Mouse (Mus musculus) liver, embryonic 13.5 days (tissue): ENCODE results near the gene Teddm3. TPM values are rescaled to one million over a fixed set of nuclear protein-coding genes. Genes with fewer than 3 reads are reported as not detected.
"Not testable (repeated sequence)": the region's sequence is repeated elsewhere in the genome, so short reads cannot be mapped to it uniquely, and the experiment has no call there.

Experiments used
- ATAC-seq: fragments of 200-750 bp; cut with Nextera tagmentation; 2 replicates; pipeline ENCODE4 v1.8.0; 2017; ENCODE audit warnings: low read depth, mild to moderate bottlenecking, moderate number of reproducible peaks, moderate library complexity
- DNase-seq: peaks from one replicate; pipeline ENCODE4 v3.0.0; 2022
- H3K27ac ChIP-seq: fragments of 300-500 bp; sonication (generic); 2 replicates; pipeline ENCODE4 v1.5.1; 2015; ENCODE audit warnings: moderate library complexity, mild to moderate bottlenecking, inconsistent platforms
- H3K27me3 ChIP-seq: fragments of 300-500 bp; sonication (generic); 2 replicates; pipeline ENCODE4 v1.6.1; 2015; ENCODE audit warnings: mild to moderate bottlenecking, inconsistent platforms
- H3K36me3 ChIP-seq: fragments of 300-500 bp; sonication (generic); 2 replicates; pipeline ENCODE4 v1.6.1; 2015; ENCODE audit warnings: mild to moderate bottlenecking, inconsistent platforms
- H3K4me1 ChIP-seq: fragments of 300-500 bp; sonication (generic); replicated peaks from 2 replicates; pipeline ENCODE4 v1.6.1; 2015; ENCODE audit warnings: inconsistent platforms
- H3K4me2 ChIP-seq: fragments of 300-500 bp; sonication (generic); 2 replicates; pipeline ENCODE4 v1.6.1; 2015; ENCODE audit warnings: inconsistent platforms, mild to moderate bottlenecking, moderate library complexity
- H3K4me3 ChIP-seq: fragments of 300-500 bp; sonication (generic); replicated peaks from 2 replicates; pipeline ENCODE4 v1.5.1; 2015; ENCODE audit warnings: mild to moderate bottlenecking, inconsistent platforms
- H3K9ac ChIP-seq: fragments of 300-500 bp; sonication (generic); 2 replicates; pipeline ENCODE4 v1.6.1; 2015; ENCODE audit warnings: mild to moderate bottlenecking, inconsistent platforms
- H3K9me3 ChIP-seq: fragments of 300-500 bp; sonication (generic); replicated peaks from 2 replicates; pipeline ENCODE4 v1.6.1; 2016; ENCODE audit warnings: inconsistent platforms
- WGBS: fragments of 180-500 bp; shearing (Covaris S2); methylation state at CpG from one replicate; pipeline ENCODE4 v1.1.7; 2015; ENCODE audit not compliant: insufficient replicate concordance; 5-methylcytosine and 5-hydroxymethylcytosine counted together
- polyA plus RNA-seq: library from polyadenylated mRNA; unstranded; fragments of >200 nt; fragmentation: Nextera tagmentation; extraction: Ambion mirVana; gene quantifications from 2 replicates; pipeline ENCODE4 v1.2.1, GENCODE M21; 2015

Gene Teddm3
- polyA plus RNA-seq, 1 experiment from 2014 or later = not detected

DNA sequence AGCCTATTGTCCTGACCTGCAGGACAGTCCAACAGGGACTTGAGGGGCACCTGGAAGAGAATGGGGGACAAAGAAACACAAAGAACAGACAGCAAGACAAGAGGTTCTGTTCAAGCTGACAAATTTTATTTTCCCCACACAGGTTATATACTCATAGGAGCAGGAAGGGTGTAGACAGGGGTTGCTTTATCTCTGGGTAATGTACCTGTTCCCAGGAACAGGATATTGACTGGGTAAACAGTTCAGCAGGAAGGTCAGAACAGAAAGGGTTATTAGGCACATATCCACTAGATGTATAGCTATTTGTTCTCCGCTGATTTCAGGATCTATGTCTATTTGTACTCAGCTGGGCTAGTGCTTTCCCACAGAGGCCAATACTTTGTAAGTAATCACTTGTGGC lies 5.3 kb downstream of the Teddm3 start:
- H3K9ac ChIP-seq, H3K4me2 ChIP-seq, H3K4me3 ChIP-seq, H3K36me3 ChIP-seq, DNase-seq, H3K27me3 ChIP-seq, ATAC-seq, H3K4me1 ChIP-seq, H3K9me3 ChIP-seq, H3K27ac ChIP-seq: not testable (repeated sequence)
- WGBS = 56% methylated on average over 1 of the region's 1 CpGs

DNA sequence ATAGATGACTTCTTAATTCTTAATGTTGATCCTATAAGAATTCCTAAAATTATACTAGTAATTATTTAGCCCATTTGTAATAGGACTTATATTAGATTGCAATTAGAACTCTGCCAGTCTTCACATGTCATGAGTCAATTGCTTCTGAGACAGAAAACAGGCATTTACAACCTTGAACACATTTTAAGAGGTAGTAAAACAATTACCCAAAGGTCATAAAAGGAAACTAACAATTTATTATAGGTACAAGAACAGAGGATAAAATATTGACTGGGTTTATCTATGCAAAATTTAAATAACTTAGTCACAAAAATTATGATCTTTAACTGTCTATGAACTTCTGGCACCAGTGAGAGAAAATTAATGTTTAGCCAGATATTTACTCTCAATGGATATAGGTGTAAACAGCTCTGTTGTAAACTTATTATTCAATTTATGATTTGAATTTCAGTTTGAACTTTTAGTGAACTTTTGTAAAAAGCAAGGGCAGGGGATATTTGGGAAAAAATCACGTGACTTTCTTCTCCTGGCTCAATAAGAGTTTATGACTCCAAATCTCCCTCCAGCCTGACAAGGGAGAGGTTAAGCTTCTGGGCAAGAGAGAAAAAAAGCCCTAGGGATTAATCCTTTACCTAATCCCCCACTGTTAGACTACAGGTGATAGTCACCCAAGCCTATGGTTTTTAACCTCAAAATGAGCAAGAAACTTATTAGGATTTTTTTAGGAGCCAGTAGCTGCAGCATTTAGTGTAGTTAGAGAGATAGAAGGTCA lies 17.3 kb downstream of the Teddm3 start:
- ATAC-seq (no peak), DNase-seq (no peak)
- Histone ChIP-seq H3K9me3 (no peaks in the 10 kb centered on the region), H3K4me2 (no peak overlapping the region), H3K4me3 (no peak overlapping the region), H3K27me3 (no peaks in the 10 kb centered on the region), H3K36me3 (no peaks in the 10 kb centered on the region), H3K9ac (no peak overlapping the region), H3K4me1 (no peaks in the 10 kb centered on the region), H3K27ac (no peak overlapping the region)
- 31% methylated on average over 1 of the region's 1 CpGs for WGBS

DNA sequence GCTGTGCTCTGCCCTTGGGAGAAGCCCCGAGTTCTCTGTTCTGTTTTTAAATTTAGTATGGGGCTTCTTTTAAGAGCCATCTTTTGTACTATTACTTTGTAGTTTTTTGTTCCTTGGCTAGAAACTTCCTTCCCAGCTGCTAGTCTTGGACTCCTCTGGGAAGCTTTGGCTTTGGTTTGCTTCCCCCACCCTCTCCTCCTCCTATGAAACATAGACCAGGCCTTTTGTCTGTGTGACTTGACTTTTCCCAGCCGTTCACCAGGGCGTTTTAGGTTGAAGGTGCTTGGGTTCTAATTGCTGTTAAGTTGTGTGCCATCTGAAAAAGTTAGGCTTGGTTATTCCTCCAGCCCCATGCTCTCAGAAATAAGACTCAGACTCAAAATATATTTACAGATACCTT lies 26.1 kb downstream of the Teddm3 start:
- H3K9ac ChIP-seq, H3K4me1 ChIP-seq, ATAC-seq, H3K4me3 ChIP-seq, H3K27me3 ChIP-seq, H3K27ac ChIP-seq, H3K4me2 ChIP-seq, DNase-seq, H3K9me3 ChIP-seq, H3K36me3 ChIP-seq: not testable (repeated sequence)
- WGBS = 57% methylated on average over 3 of the region's 3 CpGs

DNA sequence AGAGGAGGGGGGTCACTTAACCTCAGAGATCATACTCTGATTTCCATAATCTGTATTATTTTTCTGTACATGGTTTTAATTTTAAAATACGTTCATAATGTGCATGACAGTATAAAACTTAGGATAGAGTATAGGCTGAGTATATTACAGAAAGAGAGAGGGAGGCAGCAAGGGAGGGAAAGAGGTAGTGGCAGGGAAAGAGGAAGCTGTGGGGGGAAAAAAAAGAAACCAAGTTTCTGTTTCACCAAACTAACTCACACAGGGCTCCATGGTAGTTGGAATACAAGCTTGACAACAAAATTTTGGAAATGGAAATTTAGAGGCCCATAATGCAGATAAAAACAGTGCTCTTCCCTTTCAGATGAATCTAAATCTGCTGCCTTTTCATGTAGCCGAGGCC lies 31.0 kb downstream of the Teddm3 start:
- not testable (repeated sequence) for H3K36me3 ChIP-seq, DNase-seq, H3K4me1 ChIP-seq, H3K4me3 ChIP-seq, H3K27me3 ChIP-seq, H3K4me2 ChIP-seq, H3K9ac ChIP-seq, H3K27ac ChIP-seq, H3K9me3 ChIP-seq, ATAC-seq
- 46% methylated on average over 2 of the region's 2 CpGs for WGBS

DNA sequence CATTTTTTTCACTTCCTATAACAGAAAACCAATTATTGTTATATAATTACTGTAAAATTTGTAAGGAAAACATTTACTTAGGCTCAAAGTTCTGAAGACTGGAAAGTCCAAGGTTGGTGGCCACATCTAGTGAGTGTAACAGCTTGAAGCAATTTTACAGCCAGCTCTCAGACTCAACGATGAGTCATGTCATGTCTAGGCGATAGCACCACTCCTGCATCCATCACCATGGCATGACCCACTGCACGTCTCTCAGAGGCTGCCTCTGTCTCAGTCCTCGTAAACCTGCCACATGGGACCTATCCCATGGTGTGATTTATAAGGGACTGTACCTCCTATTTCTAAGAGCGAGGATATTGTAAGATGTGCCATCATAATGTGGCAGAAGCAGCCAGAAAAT lies 37.7 kb downstream of the Teddm3 start:
- WGBS = 65% methylated on average over 5 of the region's 5 CpGs
- H3K4me3 ChIP-seq = no peak overlapping the region
- no peaks in the 10 kb centered on the region for H3K36me3 ChIP-seq
- DNase-seq = no peak
- H3K27ac ChIP-seq = no peak overlapping the region
- H3K4me1 ChIP-seq = no peaks in the 10 kb centered on the region
- no peaks in the 10 kb centered on the region for H3K27me3 ChIP-seq
- H3K9ac ChIP-seq = no peak overlapping the region
- H3K9me3 ChIP-seq = no peaks in the 10 kb centered on the region
- no peak overlapping the region for H3K4me2 ChIP-seq
- ATAC-seq = no peak

DNA sequence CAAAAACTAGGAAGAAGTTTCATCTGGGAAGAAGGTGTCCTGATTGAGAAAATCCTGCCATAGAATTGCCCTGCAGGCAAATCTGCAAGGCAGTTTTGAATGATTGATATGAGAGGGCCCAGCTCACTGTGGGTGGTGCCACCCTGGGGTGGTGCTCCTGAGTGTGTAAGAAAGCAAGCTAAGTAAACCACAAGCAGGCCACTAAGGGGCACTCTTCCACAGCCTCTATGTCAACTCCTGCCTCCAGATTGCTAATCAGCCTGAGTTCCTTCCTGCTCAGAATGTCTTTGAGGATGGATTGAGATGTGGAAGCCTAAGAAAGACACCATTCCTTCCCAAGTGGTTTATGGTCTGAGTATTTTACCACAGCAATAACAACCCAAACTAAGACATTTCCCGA lies 44.3 kb downstream of the Teddm3 start:
- Histone ChIP-seq H3K9ac (no peak overlapping the region), H3K36me3 (no peaks in the 10 kb centered on the region), H3K4me2 (no peak overlapping the region), H3K4me1 (no peaks in the 10 kb centered on the region), H3K9me3 (no peaks in the 10 kb centered on the region), H3K27ac (no peak overlapping the region), H3K27me3 (no peaks in the 10 kb centered on the region), H3K4me3 (no peak overlapping the region)
- DNase-seq (no peak), ATAC-seq (no peak)
- 48% methylated on average over 1 of the region's 1 CpGs for WGBS

Other genes with a start within 250 kb of the Teddm3 start
- gene Ephb3, start 50.8 kb upstream of the Teddm3 start, polyA plus RNA-seq = 0.91 and 1.0 TPM in 2 replicates